Mouse (Mus musculus) heart, adult 11 months (tissue): ENCODE measurements at regions not wholly inside any gene's neighbourhood (a gene's known extent, or its start where the extent isn't known, plus 50 kb on each side); places are given as distances from the start of the nearest gene placed in this dataset.
A peak's percentile ranks its signal among the peaks of the same experiment; 100 is the strongest.

ENCODE experiments used
- DNase-seq: peaks from one replicate; pipeline ENCODE4 v3.0.0; 2022

DNA sequence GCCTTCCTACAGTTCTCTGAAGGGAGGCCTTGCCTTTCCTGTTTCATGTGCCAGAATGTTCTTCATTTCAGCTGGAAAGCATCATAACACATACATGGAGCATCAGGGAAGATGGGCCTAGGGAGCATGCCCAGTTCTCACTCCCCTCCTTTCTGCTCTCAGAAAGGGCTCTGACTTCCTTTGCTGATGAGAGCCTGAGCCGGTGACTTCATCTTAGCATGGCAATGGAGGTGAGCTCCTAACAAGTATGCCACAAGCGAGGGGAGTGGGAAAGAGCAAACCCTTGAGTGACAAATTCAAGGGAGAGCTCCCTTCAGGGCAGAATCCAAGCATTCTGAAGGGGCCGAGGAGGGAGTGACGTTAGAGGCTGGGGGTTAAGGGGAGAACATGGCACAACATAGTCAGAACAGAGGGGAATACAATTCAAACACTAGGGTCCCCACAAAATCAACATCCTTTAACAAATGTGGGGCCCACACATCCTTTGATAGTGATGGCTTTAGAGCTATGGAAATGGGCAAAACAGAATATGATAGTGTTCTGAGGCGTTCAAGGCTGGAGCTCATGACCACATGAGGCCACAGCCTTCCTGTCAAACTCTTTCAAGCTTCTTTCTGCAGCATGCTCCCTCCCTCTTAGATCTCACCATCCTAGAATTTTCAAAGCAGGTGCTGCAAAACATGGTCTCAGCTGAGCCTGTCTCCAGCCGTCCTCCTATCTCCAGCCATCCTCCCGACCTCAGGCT, 437.4 kb upstream of the 3110018I06Rik start:
- peak; percentile 59 for DNase-seq

DNA sequence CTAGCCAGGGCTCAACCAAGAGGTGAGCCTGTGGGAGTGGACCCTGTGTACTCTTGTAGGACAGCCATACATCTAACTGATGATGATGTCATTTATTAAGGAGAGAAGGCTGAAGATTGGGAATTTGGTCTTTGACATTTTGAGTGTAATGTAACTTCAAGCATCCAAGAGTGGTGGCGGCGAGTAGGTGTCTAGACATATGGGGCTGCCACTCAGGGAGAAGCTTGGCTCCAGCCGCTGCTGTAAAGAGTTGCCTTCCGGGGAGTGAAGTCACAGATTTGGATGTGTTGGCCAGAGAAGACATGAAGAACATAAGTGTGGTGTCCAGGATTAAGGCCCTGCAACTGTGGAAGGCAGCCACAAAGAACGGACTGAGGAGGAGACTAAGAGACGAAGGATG, 436.3 kb upstream of the 3110018I06Rik start:
- DNase-seq, result peak; percentile 54

DNA sequence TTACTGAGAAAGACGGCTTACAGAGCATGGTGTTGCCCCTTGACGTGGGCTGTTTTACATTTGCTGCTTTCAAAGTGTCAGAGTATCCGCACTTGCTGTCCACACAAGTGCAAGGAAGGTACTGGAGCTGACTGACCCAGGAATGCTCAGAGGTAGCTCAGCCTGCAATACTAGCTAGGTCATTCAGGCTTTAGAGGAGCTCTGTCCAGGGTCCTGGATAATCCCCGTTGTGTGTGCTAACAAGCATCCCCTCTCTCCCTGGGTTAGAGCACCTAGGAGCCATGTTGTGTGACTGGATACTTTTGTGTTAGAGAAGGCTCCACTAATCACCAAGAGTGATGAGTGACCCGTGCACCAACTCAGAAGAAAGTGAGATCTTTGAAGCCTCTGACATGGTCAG, 431.9 kb upstream of the 3110018I06Rik start:
- peak; percentile 62 for DNase-seq

DNA sequence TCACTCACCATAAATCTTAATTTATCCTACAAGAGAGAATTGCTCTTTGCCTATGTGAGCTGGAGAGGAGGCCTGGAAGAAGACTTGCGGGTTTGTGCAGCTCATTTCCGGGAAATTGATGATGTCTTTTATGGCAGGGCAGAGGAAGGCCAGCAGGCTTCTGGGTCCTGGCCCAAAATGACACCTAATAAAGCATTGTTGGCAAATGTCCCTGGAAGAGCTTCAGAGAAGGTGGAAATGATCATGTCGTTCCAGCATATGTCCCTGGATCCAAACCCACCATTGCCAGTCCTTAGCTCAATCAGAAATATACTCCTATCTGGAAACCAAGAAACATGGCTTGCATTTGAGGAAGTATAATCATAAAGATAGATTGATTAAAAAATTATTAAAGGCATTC, 427.9 kb upstream of the 3110018I06Rik start:
- DNase-seq, result peak; percentile 37

DNA sequence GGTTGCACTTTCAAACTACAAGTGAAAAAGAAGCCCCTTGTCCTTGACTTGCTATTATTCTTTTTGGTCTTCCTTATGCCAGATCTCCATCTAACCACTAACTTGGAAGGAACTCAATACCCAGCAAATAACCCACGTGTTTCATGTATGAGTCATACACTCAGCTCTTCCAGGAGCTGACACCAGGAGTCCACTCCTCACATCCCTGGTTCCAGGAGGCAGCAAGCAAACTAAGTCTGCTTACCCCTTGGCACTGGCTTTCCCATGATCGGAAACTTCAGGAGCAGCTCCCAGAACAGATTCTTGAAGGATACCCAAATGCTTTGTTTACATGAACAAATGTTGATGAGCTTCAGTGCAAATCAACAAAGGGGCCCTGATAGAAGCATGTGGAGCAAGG, 421.1 kb upstream of the 3110018I06Rik start:
- no peak for DNase-seq

DNA sequence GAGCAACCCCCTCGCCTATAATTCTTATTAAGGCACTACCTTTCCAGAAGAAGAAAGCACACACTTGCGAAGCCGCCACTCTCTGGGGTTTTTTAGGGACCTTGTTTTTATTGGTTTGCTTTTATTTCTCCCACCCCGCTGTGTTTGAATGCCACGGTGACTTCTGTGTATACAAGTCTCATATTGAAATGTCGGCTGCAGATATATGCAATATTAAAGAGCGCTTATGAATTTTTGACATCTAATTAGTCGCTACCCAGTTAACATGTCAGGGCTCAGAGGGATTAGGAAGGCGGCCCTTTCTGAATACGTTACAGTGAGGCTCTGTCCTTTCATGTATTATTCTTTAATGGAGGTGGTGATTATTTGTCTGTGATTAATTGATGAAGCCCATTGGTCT, 405.9 kb upstream of the 3110018I06Rik start:
- DNase-seq, result no peak

DNA sequence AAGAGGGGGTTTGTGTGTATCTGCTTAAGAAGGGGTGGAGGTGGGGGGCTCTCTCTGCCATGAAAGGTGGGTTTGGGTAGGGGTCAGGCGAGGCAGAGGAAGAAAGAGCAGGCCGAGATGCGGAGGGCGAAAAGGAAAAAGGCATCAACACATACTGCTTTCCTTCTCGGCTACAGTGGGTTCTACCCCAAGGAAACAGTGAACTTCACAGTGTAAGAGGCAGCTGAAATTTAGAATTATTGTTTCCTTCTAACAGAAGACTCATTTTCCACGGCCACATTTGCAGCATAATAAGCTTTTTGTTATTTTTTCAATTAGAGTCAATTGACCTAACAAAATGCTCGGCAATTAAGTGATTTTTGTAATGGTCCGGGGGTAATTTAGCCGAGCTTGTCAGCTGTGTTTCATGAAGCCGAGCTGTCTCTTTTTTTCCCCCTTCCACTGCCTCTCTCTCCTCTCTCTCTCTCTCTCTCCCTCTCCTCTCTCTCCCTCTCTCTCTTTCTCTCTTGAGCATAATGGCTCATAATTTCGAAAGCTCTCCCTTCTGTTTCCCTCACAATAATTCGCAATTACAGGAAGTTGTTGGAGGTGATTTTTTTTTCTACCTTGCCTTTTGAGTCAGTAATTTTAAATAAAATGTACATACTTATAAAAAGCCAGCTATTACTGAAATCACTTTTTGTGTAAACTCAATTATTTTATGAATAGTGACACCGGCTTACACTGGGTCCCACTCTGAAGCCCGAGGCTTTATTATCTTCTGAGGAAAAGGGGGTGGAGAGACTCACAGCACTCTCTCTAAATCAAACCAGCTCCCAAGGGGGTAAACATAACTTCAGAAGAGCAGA, 403.1 kb upstream of the 3110018I06Rik start:
- no peak for DNase-seq

DNA sequence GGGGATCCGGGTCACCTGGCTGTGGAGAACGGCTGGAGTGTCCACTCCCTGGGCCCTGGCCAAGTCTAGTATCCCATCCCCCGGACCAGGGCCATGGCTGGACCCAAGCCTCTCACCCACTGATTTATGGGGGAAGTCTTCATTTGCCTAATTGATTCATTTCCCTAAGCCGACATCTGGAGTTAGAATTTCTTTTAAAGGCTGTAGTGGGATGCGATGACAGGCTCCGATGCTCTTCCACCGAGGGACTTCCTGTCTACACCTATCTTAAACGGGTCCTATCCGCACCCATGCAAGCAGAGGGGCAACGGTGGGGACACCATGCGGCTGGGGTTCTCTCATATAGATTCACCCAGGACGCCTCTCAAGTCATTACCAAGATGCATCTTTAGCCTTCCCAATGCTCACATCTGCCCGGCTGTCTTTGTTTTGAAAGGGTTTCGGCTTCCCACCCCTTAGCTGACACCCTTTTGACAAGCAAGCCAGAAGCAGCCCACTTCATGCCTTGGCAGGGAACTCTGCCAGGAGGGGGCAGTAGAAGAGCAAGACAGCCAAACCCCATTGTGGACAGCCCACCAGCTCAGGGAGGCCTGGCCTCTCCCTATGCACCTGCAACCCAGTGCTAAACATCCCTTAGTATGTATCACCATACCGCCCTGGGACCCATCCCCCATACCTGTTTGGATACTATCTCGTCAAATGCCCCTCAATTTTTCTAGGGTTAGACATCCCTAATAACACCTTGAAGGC, 402.4 kb upstream of the 3110018I06Rik start:
- no peak for DNase-seq

DNA sequence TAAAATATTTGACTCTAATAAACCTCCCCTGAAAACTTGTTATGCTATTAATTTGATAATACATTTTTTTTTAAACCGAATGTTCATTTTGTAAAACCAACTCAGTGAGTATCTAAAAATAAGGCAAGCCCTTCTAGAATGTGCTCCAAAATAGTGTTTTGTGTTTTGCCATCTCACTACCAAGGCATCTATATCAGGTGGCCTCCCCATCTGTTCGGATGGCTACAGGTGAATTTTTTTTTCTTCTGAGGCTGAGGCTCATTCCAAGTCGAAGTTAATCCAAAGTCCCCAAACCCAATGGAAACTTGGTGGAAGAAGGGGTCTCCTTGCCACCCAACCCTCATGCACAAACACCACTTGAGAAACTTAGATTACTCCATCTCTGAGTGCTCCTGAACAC, 396.3 kb upstream of the 3110018I06Rik start:
- DNase-seq, result no peak

DNA sequence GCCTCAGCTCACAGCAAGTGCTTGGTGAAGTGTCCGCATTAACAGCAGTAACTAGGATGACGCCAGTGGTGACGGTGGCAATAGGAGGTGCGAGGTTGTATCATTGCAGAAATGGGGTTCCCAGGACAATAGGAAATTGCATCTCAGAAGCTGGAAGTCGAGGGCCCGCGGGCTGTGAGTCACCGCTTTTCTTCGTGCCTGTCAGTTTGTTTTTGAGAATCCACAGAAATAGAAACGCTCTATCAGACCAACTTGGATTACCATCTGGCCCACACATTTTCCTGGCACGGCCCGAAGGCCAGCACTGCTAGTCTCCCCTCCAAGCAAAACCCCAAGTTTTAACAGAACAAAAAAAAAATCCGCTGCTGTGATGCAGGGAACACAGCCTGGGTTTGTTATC, 395.1 kb upstream of the 3110018I06Rik start:
- DNase-seq, result peak; percentile 40

DNA sequence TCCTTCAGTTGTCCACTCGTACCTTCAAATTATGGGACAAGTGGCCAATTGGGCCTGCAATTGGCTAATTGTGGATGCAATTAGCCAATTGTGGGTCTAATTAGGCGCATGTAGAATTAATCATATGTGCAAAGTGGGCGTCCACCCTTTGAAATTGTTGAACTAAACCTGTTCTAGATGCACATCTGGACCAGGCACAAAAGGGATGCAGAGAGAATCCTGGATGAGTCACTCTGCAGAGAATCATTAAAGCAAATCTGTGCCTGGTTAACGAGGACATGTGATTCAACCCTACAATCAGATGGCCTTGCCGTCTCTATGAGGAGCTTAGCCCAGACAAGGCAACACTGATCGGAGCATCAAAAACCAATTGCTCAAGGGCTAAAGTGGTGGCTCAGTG, 393.0 kb upstream of the 3110018I06Rik start:
- peak; percentile 12 for DNase-seq

DNA sequence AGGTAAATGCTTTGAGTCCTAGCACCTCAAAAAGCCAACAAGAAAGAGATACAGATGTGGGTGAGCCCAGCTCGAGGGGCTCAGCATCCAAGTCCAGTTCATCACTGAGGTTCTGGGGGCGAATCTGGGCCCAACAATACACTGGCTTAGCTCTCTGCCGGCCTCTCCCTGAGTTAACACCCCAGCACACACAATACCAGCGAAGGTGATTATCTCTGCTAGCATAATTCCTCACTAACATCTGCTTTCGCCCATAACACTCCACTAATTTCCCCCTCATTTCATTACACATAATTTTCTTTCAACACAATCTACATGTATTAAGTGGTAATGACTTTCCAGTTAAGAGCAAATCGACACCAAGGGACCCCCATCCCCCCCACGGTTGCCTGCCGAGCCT, 383.9 kb upstream of the 3110018I06Rik start:
- peak; percentile 16 for DNase-seq

DNA sequence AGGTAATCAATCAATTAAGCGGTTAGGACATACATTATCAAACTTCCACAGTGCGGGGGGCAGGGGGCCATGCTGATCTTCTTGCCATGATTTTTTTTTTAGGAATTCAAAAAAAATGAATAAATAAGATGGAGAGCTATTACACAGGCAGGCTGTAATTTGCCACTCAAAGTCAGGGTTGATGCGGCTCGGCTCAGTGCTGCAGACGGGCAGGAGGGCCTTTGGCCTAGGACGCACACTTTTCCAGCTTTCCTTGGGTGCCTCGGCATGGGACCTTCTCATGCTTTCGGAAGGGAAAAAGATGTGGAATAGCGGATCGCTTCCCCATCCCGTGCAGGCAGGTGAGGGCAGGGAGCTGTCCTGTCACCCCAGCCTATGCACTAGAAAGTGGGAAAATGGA, 383.4 kb upstream of the 3110018I06Rik start:
- DNase-seq, result peak; percentile 62

DNA sequence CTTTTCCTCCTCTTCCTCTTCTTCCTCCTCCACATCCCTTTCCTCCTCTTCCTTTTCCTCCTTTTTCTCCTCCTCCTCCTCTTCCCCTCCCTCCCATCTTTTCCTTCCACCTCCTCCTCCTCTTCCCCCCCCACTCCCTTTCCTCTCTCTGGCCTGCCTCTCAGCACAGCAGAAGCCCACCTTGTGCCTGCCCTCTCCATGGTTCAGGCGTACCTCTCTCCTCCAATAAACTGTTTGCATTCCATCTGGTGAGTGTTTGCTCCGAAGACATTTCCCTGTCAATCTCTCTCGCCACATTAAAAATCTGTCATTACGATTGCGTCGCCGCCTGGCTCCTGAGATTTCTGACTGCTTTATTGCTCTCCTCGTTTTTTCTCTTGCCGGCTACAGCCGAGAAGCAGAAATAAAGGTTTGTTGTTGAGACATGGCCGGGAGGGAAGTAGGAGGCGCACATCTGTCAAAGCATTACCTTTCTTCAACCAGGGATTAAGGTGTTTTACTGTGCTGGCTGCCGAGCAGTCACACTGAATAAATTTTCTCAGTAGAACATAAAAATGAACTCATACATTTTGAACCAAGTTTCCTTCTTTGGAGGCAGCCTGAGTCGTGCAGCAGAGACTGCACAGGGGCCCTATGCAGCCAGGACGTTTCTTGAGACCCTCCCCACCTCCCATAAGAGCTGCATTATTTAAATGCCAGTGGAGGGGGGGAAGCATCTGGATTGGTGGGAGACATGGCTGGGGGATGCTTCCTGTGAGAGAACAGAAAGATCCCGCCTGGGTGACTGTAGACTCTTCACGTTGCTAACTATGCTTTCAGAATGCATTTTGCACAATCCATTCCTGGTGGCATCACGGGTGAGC, 376.3 kb upstream of the 3110018I06Rik start:
- peak; percentile 9 for DNase-seq

DNA sequence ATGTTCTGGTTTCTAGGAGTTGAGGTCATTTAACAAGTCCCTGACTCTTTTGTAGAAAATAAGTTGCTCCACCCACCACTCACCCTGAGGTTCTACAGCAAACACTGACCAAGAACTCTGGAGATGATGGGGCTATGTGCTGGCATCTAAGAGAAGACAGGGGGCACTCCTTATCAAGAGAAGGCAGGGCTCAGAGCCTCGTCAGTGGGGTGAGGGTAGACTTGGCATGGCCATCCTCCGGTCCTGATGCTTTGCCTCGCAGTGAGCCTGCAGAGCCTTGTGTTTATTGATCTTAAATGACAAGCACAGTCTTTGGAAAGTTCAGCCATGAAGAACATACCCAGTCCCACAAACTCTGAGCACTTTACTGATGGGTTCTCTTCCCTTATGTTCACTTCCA, 370.1 kb upstream of the 3110018I06Rik start:
- DNase-seq, result peak; percentile 59

DNA sequence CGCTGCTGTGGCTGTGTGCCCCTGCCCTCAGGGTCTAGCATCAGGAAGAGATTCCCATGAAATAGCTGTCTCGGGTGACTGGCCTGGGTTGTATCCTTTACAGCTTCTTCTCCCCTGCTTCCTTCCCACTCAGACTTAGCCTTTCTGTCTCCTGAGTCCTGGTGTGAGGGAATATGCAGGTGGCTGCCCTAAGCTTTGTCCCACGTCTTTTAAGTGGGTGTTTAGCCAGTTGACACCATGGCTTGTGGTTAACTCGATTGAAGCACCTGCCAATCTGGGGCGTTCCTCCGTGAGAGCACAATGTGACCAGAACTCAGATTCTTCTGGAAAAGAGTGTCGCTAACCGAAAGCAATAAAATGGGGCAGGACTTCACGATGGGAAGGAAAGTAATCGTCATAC, 369.4 kb upstream of the 3110018I06Rik start:
- DNase-seq, result peak; percentile 46

DNA sequence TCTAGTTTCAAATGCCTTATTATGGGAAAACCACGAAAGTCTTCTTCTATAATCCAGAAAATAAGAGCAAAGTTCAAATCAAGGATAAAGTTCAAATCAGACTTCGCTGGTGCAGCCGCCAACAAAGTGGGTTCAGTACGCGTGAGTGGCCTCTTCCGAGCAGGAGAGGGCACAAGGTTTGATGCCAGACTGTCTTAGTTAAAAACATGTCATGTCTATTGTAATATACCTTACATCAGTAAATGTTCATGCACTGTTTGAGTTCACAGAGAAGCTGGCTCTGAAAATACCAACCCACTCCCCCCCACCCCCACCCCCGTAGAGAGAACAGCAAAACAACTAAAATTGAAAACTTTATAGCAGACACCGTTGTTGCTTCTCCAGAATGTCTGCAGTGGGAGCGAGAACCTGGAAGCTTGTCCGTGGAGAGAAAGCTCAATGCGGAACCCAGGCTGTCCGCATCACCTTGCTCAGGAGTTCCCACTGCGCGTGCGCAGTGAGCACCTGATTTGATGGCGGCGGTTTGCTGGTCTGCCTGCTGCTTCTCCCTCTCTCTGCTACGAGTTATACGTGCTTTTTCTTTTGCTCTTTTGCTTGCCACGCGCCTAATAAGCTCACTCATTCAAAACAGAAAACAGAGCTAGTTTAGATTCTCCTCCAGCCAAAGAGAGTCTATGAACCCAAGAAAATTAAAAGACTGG, 367.8 kb upstream of the 3110018I06Rik start:
- DNase-seq, result peak; percentile 50

DNA sequence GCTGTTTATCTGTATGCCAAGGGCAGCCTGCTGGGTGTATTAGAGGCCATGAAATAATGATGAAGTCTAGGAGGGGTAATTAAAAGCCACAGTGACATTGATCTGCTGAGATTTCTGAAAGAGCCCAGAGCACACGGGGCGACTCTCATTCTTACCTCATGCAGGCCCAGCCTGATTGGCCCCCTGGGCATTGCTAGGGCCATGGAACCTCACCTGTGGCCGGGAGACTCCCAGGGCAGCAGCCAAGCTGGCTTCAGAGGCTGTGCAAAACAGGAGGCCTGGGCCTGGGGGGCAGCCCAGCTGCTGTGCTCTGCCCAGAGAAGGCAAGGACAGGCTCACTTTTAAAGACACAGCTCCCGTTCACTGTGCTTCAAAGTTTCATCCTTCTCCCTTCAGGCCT, 366.4 kb upstream of the 3110018I06Rik start:
- peak; percentile 81 for DNase-seq

DNA sequence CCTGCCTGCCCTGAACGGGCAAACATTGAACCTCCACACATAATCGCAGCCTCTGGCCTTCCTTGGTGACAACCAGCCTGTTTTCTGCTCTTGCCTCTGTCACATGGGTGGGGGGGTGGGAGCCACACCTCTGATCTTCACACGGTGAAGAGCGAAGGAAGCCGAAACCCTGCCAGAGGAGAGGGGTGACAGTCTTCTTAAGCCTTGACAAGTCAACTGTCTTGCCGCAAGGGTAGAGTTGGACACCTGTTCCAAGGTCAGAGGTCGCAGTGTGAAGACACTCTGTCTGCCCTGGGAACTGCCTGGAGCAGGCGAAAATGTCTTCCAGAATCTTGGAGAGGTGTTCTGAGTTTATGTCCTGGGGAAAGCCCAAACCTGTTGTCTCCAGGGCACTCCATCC, 364.8 kb upstream of the 3110018I06Rik start:
- DNase-seq, result no peak

DNA sequence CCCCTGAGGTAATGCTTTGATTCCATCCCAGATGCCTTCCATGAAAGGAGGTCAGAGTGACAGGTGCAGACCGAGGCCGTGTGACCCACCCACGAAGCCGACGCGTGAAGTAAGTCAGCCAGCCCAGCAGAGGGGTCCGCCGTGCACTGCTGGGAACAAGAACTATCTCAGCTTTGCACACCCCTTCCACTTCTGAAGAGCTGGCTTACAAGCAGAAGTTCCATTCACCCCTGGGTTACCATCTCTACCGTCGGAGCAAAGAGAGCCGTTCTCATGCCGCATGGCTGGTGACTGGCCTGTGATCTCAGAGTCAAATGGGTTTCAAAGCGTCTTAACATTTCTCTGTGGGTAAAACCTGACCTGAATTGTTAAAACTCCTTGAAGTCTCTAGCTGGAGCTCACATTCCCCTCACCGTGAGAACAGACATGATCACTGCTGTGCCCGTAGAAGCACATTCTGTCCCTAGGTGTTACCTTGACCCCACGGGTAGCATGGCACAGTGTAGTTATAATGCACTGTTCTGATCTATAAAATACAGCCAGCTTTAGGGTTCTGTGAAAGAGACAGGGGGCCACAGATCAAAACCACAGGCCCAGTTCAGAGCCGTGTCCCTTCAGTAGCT, 364.1 kb upstream of the 3110018I06Rik start:
- DNase-seq, result no peak

DNA sequence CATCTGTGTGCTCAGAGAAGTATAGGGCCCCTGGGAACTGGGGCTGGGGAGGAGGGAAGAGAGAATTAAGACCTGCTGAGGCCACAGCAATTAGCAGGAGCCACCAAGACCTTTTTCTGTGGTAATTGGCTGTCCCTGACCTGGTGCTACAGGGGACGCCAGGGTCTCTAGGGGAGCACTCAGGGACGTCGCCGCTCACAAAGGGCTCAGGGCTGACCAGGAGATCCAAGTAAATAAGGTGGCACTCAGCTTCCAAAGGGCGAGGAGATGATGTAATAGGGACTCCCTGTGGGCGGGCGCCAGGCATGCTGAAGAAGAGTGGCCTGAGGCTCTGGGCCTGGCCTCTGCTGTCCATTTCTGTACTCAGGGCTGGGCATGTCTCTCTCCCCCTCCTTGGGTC, 363.2 kb upstream of the 3110018I06Rik start:
- peak; percentile 68 for DNase-seq
